Mouse (Mus musculus): ENCODE measurements around the gene Farp2. TPM values are rescaled to one million over a fixed set of nuclear protein-coding genes. Genes with fewer than 3 reads are reported as not detected.

Farp2 gene
- total and polyA plus RNA-seq, 2 experiments from 2014 or later = 3.9 to 10.5 TPM

DNA sequence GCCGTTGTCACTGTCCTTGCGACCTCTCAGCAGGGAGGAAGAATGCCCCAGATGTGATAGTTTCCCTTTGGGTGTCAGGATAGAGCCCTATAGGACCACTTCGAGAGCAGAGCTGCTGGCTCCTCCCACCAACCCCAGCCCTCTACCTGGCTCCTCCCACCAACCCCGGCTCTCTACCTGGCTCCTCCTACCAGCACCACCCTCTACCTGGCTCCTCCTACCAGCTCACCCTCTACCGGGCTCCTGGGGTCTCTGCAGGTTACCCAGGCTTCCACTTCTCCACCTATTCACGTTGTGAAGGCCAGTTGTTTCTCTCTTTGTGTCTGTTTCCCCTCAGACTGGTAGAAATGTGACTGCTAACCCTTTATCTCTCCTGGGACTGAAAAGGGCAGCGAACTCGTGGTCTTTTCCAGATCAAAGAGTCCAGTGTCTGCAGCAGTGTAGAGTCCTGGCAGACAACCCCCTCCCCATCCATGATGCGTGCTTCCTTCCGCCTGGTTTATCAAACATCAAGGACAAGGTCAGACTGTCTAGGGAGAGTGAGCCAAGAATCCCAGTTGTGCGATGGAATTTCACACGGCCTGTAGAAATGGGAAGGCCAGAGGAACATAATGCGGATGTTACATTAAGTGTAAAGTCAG is 156.0 kb downstream of the Farp2 start:
- no peaks in the 10 kb centered on the region for H3K9me3 ChIP-seq (replicated peaks; ENCODE audit: control insufficient read depth, low read length)
- DNase-seq (ENCODE audit: low spot score) = peak; percentile 65
- H3K36me3 ChIP-seq (replicated peaks; ENCODE audit: control insufficient read depth, insufficient read depth, low read length) = no peaks in the 10 kb centered on the region
- no peaks in the 10 kb centered on the region for H3K27me3 ChIP-seq (ENCODE audit: control insufficient read depth, insufficient read depth, low read length)
- H3K4me3 ChIP-seq (ENCODE audit: low read depth, low read length) = no peak overlapping the region
- TF ChIP-seq CTCF (IDR thresholded peaks at IDR 0.05; ENCODE audit: low read depth) = no peak
- TF ChIP-seq EP300 (IDR thresholded peaks at IDR 0.05; ENCODE audit: low read depth) = no peak
- WGBS = 13% methylated on average over 13 of the region's 13 CpGs
- peaks cover 17% of the 10 kb centered on the region for H3K4me1 ChIP-seq (ENCODE audit: control insufficient read depth, insufficient read depth)
- peak overlapping the region; percentile 71 for H3K27ac ChIP-seq (ENCODE audit: low read depth)
- peak overlapping the region; percentile 70; the same call in 1 of the 2 replicates for H3K4me2 ChIP-seq (ENCODE audit: low read depth, low read length)
- H3K9ac ChIP-seq (replicated peaks; ENCODE audit: low read depth, low read length) = no peak overlapping the region
- ATAC-seq (ENCODE audit: insufficient read depth, low read depth) = peak; percentile 51

DNA sequence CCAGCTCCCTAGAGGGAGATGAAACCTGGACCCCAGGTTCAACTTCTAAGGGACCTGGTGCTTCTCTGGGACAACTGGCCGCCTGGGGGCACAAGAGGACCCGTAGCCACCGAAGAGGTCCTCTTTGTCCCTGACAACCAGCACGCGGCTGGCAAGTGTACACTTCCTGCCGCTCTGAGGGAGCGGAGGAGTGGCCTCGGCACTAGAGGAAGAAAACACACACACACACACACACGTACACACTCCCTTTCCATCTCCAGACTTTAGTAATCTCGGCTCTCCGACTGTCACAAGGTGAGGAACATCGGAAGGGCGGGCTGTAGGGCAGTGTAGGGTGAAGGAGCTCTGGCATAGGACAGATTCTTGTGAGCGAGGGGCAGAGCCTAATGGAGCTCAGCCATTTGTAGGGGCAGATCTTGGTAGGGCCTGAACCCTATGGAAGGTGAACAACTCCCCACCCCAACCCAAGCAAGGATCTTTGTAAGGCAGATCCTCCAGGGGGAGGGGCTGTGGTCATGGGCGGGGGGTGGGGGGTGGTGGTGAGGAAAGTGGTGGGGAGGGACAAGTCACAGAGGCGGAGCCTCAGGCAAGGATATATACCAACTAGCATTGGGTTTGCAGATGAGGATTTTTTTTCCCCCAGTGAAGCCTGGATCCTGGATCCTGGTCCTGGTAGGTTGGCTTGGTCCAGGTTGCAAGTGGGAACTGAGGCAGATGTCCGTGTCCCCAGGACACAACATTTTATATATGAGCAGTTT is 157.1 kb downstream of the Farp2 start:
- Histone ChIP-seq H3K9ac (replicated peaks; ENCODE audit: low read depth, low read length) (peak overlapping the region; percentile 49), H3K4me2 (ENCODE audit: low read depth, low read length) (peak overlapping the region; percentile 70), H3K9me3 (replicated peaks; ENCODE audit: control insufficient read depth, low read length) (no peaks in the 10 kb centered on the region), H3K4me3 (ENCODE audit: low read depth, low read length) (peak overlapping the region; percentile 41), H3K27me3 (ENCODE audit: control insufficient read depth, insufficient read depth, low read length) (no peaks in the 10 kb centered on the region), H3K27ac (ENCODE audit: low read depth) (peak overlapping the region; percentile 71), H3K4me1 (ENCODE audit: control insufficient read depth, insufficient read depth) (peaks cover 17% of the 10 kb centered on the region), H3K36me3 (replicated peaks; ENCODE audit: control insufficient read depth, insufficient read depth, low read length) (no peaks in the 10 kb centered on the region)
- ATAC-seq (ENCODE audit: insufficient read depth, low read depth) (peak; percentile 93), DNase-seq (ENCODE audit: low spot score) (peak; percentile 92)
- peak; percentile 58; the same call in 1 of the 2 replicates for TF ChIP-seq EP300 (IDR thresholded peaks at IDR 0.05; ENCODE audit: low read depth)
- peak; percentile 86 for TF ChIP-seq CTCF (IDR thresholded peaks at IDR 0.05; ENCODE audit: low read depth)
- WGBS = 5% methylated on average over 17 of the region's 17 CpGs

DNA sequence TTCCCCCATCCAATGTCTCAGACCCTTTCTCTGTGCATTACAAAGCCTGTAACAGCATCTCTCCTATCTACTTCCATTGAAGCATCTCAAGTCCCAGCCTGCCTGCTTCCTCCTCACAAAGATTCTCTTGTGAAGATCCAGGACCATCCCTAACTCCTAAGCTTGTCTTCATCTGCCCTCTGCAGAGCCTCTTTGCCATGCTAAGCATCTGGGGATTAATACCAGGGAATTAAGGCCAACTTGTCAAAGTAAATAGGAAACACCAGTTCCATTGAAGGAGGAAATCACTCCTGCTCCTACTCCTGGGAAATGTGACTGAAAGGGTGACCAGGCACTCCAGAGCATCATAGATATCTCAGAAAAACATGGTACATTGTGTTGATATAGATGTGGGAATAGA is 158.1 kb downstream of the Farp2 start:
- no peaks in the 10 kb centered on the region for H3K36me3 ChIP-seq (replicated peaks; ENCODE audit: control insufficient read depth, insufficient read depth, low read length)
- H3K4me2 ChIP-seq (ENCODE audit: low read depth, low read length) = no peak overlapping the region
- H3K27me3 ChIP-seq (ENCODE audit: control insufficient read depth, insufficient read depth, low read length) = no peaks in the 10 kb centered on the region
- ATAC-seq (ENCODE audit: insufficient read depth, low read depth) = no peak
- H3K4me1 ChIP-seq (ENCODE audit: control insufficient read depth, insufficient read depth) = peaks cover 17% of the 10 kb centered on the region
- H3K4me3 ChIP-seq (ENCODE audit: low read depth, low read length) = no peak overlapping the region
- no peak overlapping the region for H3K27ac ChIP-seq (ENCODE audit: low read depth)
- H3K9ac ChIP-seq (replicated peaks; ENCODE audit: low read depth, low read length) = no peak overlapping the region
- no peak for TF ChIP-seq EP300 (IDR thresholded peaks at IDR 0.05; ENCODE audit: low read depth)
- TF ChIP-seq CTCF (IDR thresholded peaks at IDR 0.05; ENCODE audit: low read depth) = no peak
- H3K9me3 ChIP-seq (replicated peaks; ENCODE audit: control insufficient read depth, low read length) = no peaks in the 10 kb centered on the region
- DNase-seq (ENCODE audit: low spot score) = no peak

Other genes starting within 250 kb of the Farp2 start
- 17.4 and 25.9 TPM in 2 replicates for gene Mterf4, start 206.2 kb upstream of the Farp2 start, total RNA-seq (2014; rRNA removed; ENCODE audit: low replicate concordance)
- 17.8 and 20.9 TPM in 2 replicates for gene Mterf4, start 206.2 kb upstream of the Farp2 start, polyA plus RNA-seq (2015; fragmentation: Nextera tagmentation; extraction: Ambion mirVana)
- gene Ppp1r7, start 169.2 kb upstream of the Farp2 start, total RNA-seq (2014; rRNA removed; ENCODE audit: low replicate concordance) = 2.8 and 3.2 TPM in 2 replicates
- 38.3 and 43.0 TPM in 2 replicates for gene Ppp1r7, start 169.2 kb upstream of the Farp2 start, polyA plus RNA-seq (2015; fragmentation: Nextera tagmentation; extraction: Ambion mirVana)
- 4.3 and 5.7 TPM in 2 replicates for gene Pask, start 168.6 kb upstream of the Farp2 start, total RNA-seq (2014; rRNA removed; ENCODE audit: low replicate concordance)
- gene Pask, start 168.6 kb upstream of the Farp2 start, polyA plus RNA-seq (2015; fragmentation: Nextera tagmentation; extraction: Ambion mirVana) = 1.9 and 2.2 TPM in 2 replicates
- gene Ano7, start 138.1 kb upstream of the Farp2 start, total RNA-seq (2014; rRNA removed; ENCODE audit: low replicate concordance) = not detected in 2 replicates
- gene Ano7, start 138.1 kb upstream of the Farp2 start, polyA plus RNA-seq (2015; fragmentation: Nextera tagmentation; extraction: Ambion mirVana) = 0.11 TPM in 1 of 2 replicates, not detected in the other
- 89.0 and 107 TPM in 2 replicates for gene Hdlbp, start 33.3 kb upstream of the Farp2 start, total RNA-seq (2014; rRNA removed; ENCODE audit: low replicate concordance)
- gene Hdlbp, start 33.3 kb upstream of the Farp2 start, polyA plus RNA-seq (2015; fragmentation: Nextera tagmentation; extraction: Ambion mirVana) = 154 and 159 TPM in 2 replicates
- gene Stk25, start 146.6 kb downstream of the Farp2 start, total RNA-seq (2014; rRNA removed; ENCODE audit: low replicate concordance) = 134 and 174 TPM in 2 replicates
- 107 and 108 TPM in 2 replicates for gene Stk25, start 146.6 kb downstream of the Farp2 start, polyA plus RNA-seq (2015; fragmentation: Nextera tagmentation; extraction: Ambion mirVana)
- 50.8 and 61.5 TPM in 2 replicates for gene Bok, start 173.6 kb downstream of the Farp2 start, total RNA-seq (2014; rRNA removed; ENCODE audit: low replicate concordance)
- 25.6 and 27.6 TPM in 2 replicates for gene Bok, start 173.6 kb downstream of the Farp2 start, polyA plus RNA-seq (2015; fragmentation: Nextera tagmentation; extraction: Ambion mirVana)
- gene Atg4b, start 239.4 kb downstream of the Farp2 start, total RNA-seq (2014; rRNA removed; ENCODE audit: low replicate concordance) = 22.3 and 47.8 TPM in 2 replicates
- 50.3 and 61.1 TPM in 2 replicates for gene Atg4b, start 239.4 kb downstream of the Farp2 start, polyA plus RNA-seq (2015; fragmentation: Nextera tagmentation; extraction: Ambion mirVana)
- gene Thap4, start 242.8 kb downstream of the Farp2 start, total RNA-seq (2014; rRNA removed; ENCODE audit: low replicate concordance) = 57.2 and 81.4 TPM in 2 replicates
- gene Thap4, start 242.8 kb downstream of the Farp2 start, polyA plus RNA-seq (2015; fragmentation: Nextera tagmentation; extraction: Ambion mirVana) = 53.9 and 56.7 TPM in 2 replicates

Data from heart, postnatal 0 days (tissue).